Mouse (Mus musculus): ENCODE results near the gene Tbc1d22b. TPM values are rescaled to one million over a fixed set of nuclear protein-coding genes. Genes with fewer than 3 reads are reported as not detected.
A peak's percentile ranks its signal among the peaks of the same experiment; 100 is the strongest.

Tbc1d22b gene
- total and polyA plus RNA-seq, 2 experiments, result 1.2 to 4.1 TPM

- TF ChIP-seq POLR2A (IDR thresholded peaks at IDR 0.05; ENCODE audit: extremely low read depth, insufficient read depth, low read length) (no peak), CTCF (IDR thresholded peaks at IDR 0.05; ENCODE audit: low read depth, low read length) (no peak)
- no peaks in the 10 kb centered on the region for H3K36me3 ChIP-seq (ENCODE audit: control insufficient read depth, insufficient read depth, low read length)
- no peak for DNase-seq (ENCODE audit: extremely low read depth, low read depth, low spot score)
- no peak overlapping the region for H3K4me3 ChIP-seq (ENCODE audit: insufficient read depth, low read depth, low read length)
- no peaks in the 10 kb centered on the region for H3K79me2 ChIP-seq (ENCODE audit: control insufficient read depth, insufficient read depth, low read length)
- H3K9ac ChIP-seq (ENCODE audit: low read depth, low read length), result no peak overlapping the region
- peaks cover 3% of the 10 kb centered on the region; the same call in 1 of the 2 replicates for H3K4me1 ChIP-seq (ENCODE audit: control insufficient read depth, insufficient read depth, low read length)
- H3K27me3 ChIP-seq (ENCODE audit: control insufficient read depth, insufficient read depth, low read length), result no peaks in the 10 kb centered on the region
- H3K27ac ChIP-seq (replicated peaks; ENCODE audit: insufficient read depth, low read depth, low read length), result no peak overlapping the region
- WGBS, result 94% methylated on average over 19 of the region's 19 CpGs
These were observed 6.5 kb upstream of the Tbc1d22b start for GRCm38 (mm10) chr17:29542831-29543690.

- Histone ChIP-seq H3K4me1 (ENCODE audit: control insufficient read depth, insufficient read depth, low read length) (peaks cover 3% of the 10 kb centered on the region; the same call in 1 of the 2 replicates), H3K79me2 (ENCODE audit: control insufficient read depth, insufficient read depth, low read length) (no peaks in the 10 kb centered on the region), H3K9ac (ENCODE audit: low read depth, low read length) (no peak overlapping the region), H3K27ac (replicated peaks; ENCODE audit: insufficient read depth, low read depth, low read length) (no peak overlapping the region), H3K36me3 (ENCODE audit: control insufficient read depth, insufficient read depth, low read length) (no peaks in the 10 kb centered on the region), H3K4me3 (ENCODE audit: insufficient read depth, low read depth, low read length) (no peak overlapping the region), H3K27me3 (ENCODE audit: control insufficient read depth, insufficient read depth, low read length) (no peaks in the 10 kb centered on the region)
- TF ChIP-seq CTCF (IDR thresholded peaks at IDR 0.05; ENCODE audit: low read depth, low read length), result no peak
- DNase-seq (ENCODE audit: extremely low read depth, low read depth, low spot score), result no peak
- WGBS, result 88% methylated on average over 2 of the region's 2 CpGs
These were observed 5.5 kb upstream of the Tbc1d22b start for GRCm38 (mm10) chr17:29544064-29544463.

- peaks cover 6% of the 10 kb centered on the region for H3K4me1 ChIP-seq (ENCODE audit: control insufficient read depth, insufficient read depth, low read length)
- H3K27me3 ChIP-seq (ENCODE audit: control insufficient read depth, insufficient read depth, low read length), result no peaks in the 10 kb centered on the region
- H3K79me2 ChIP-seq (ENCODE audit: control insufficient read depth, insufficient read depth, low read length), result peaks cover 4% of the 10 kb centered on the region; the same call in 1 of the 2 replicates
- no peak overlapping the region for H3K9ac ChIP-seq (ENCODE audit: low read depth, low read length)
- TF ChIP-seq POLR2A (IDR thresholded peaks at IDR 0.05; ENCODE audit: extremely low read depth, insufficient read depth, low read length) (no peak), CTCF (IDR thresholded peaks at IDR 0.05; ENCODE audit: low read depth, low read length) (no peak)
- no peaks in the 10 kb centered on the region for H3K36me3 ChIP-seq (ENCODE audit: control insufficient read depth, insufficient read depth, low read length)
- no peak overlapping the region for H3K27ac ChIP-seq (replicated peaks; ENCODE audit: insufficient read depth, low read depth, low read length)
- WGBS, result 51% methylated on average over 5 of the region's 5 CpGs
- DNase-seq (ENCODE audit: extremely low read depth, low read depth, low spot score), result peak; percentile 60
- H3K4me3 ChIP-seq (ENCODE audit: insufficient read depth, low read depth, low read length), result no peak overlapping the region
These were observed 4.3 kb upstream of the Tbc1d22b start for GRCm38 (mm10) chr17:29545241-29545640.

- Histone ChIP-seq H3K27me3 (ENCODE audit: control insufficient read depth, insufficient read depth, low read length) (no peaks in the 10 kb centered on the region), H3K79me2 (ENCODE audit: control insufficient read depth, insufficient read depth, low read length) (peaks cover 9% of the 10 kb centered on the region; the same call in 1 of the 2 replicates), H3K9ac (ENCODE audit: low read depth, low read length) (no peak overlapping the region), H3K4me1 (ENCODE audit: control insufficient read depth, insufficient read depth, low read length) (peaks cover 8% of the 10 kb centered on the region), H3K4me3 (ENCODE audit: insufficient read depth, low read depth, low read length) (no peak overlapping the region), H3K36me3 (ENCODE audit: control insufficient read depth, insufficient read depth, low read length) (no peaks in the 10 kb centered on the region), H3K27ac (replicated peaks; ENCODE audit: insufficient read depth, low read depth, low read length) (no peak overlapping the region)
- DNase-seq (ENCODE audit: extremely low read depth, low read depth, low spot score), result no peak
- 52% methylated on average over 3 of the region's 3 CpGs for WGBS
- TF ChIP-seq CTCF (IDR thresholded peaks at IDR 0.05; ENCODE audit: low read depth, low read length) (no peak), POLR2A (IDR thresholded peaks at IDR 0.05; ENCODE audit: extremely low read depth, insufficient read depth, low read length) (no peak)
These were observed 1.1 kb upstream of the Tbc1d22b start for GRCm38 (mm10) chr17:29548494-29548893.

GRCm38 (mm10) chr17:29548994-29549393 lies 591 bp upstream of the Tbc1d22b start:
- Histone ChIP-seq H3K4me1 (ENCODE audit: control insufficient read depth, insufficient read depth, low read length) (peaks cover 8% of the 10 kb centered on the region), H3K27me3 (ENCODE audit: control insufficient read depth, insufficient read depth, low read length) (no peaks in the 10 kb centered on the region), H3K27ac (replicated peaks; ENCODE audit: insufficient read depth, low read depth, low read length) (no peak overlapping the region), H3K79me2 (ENCODE audit: control insufficient read depth, insufficient read depth, low read length) (peaks cover 9% of the 10 kb centered on the region; the same call in 1 of the 2 replicates), H3K36me3 (ENCODE audit: control insufficient read depth, insufficient read depth, low read length) (no peaks in the 10 kb centered on the region), H3K4me3 (ENCODE audit: insufficient read depth, low read depth, low read length) (no peak overlapping the region), H3K9ac (ENCODE audit: low read depth, low read length) (no peak overlapping the region)
- no peak for DNase-seq (ENCODE audit: extremely low read depth, low read depth, low spot score)
- 53% methylated on average over 8 of the region's 8 CpGs for WGBS
- no peak for TF ChIP-seq POLR2A (IDR thresholded peaks at IDR 0.05; ENCODE audit: extremely low read depth, insufficient read depth, low read length)
- TF ChIP-seq CTCF (IDR thresholded peaks at IDR 0.05; ENCODE audit: low read depth, low read length), result no peak

- H3K27me3 ChIP-seq (ENCODE audit: control insufficient read depth, insufficient read depth, low read length), result no peaks in the 10 kb centered on the region
- H3K36me3 ChIP-seq (ENCODE audit: control insufficient read depth, insufficient read depth, low read length), result no peaks in the 10 kb centered on the region
- peaks cover 8% of the 10 kb centered on the region for H3K4me1 ChIP-seq (ENCODE audit: control insufficient read depth, insufficient read depth, low read length)
- H3K79me2 ChIP-seq (ENCODE audit: control insufficient read depth, insufficient read depth, low read length), result peaks cover 14% of the 10 kb centered on the region; the same call in 1 of the 2 replicates
- no peak overlapping the region for H3K4me3 ChIP-seq (ENCODE audit: insufficient read depth, low read depth, low read length)
- TF ChIP-seq POLR2A (IDR thresholded peaks at IDR 0.05; ENCODE audit: extremely low read depth, insufficient read depth, low read length), result no peak
- no peak for TF ChIP-seq CTCF (IDR thresholded peaks at IDR 0.05; ENCODE audit: low read depth, low read length)
- H3K27ac ChIP-seq (replicated peaks; ENCODE audit: insufficient read depth, low read depth, low read length), result no peak overlapping the region
- no peak for DNase-seq (ENCODE audit: extremely low read depth, low read depth, low spot score)
- WGBS, result 37% methylated on average over 6 of the region's 6 CpGs
- H3K9ac ChIP-seq (ENCODE audit: low read depth, low read length), result no peak overlapping the region
These were observed 1.4 kb downstream of the Tbc1d22b start for GRCm38 (mm10) chr17:29551019-29551418.
